Mouse (Mus musculus): ENCODE measurements around the gene Fam189a1. TPM values are rescaled to one million over a fixed set of nuclear protein-coding genes. Genes with fewer than 3 reads are reported as not detected.

The Fam189a1 gene
- total RNA-seq, 2 experiments from 2014 or later, result not detected

GRCm38 (mm10) chr7:64765595-64765994, 390.8 kb downstream of the Fam189a1 start:
- no peak for ATAC-seq (replicated peaks; ENCODE audit: poor library complexity, severe bottlenecking)

GRCm38 (mm10) chr7:64755141-64755540, 401.2 kb downstream of the Fam189a1 start:
- ATAC-seq (replicated peaks; ENCODE audit: poor library complexity, severe bottlenecking), result no peak

- no peak for ATAC-seq (replicated peaks; ENCODE audit: poor library complexity, severe bottlenecking)
Observed at GRCm38 (mm10) chr7:64754161-64754560, 402.2 kb downstream of the Fam189a1 start.

GRCm38 (mm10) chr7:64753678-64754077, 402.7 kb downstream of the Fam189a1 start:
- ATAC-seq (replicated peaks; ENCODE audit: poor library complexity, severe bottlenecking), result no peak

GRCm38 (mm10) chr7:64752133-64752532, 404.2 kb downstream of the Fam189a1 start:
- ATAC-seq (replicated peaks; ENCODE audit: poor library complexity, severe bottlenecking), result no peak

GRCm38 (mm10) chr7:64751465-64751864, 404.9 kb downstream of the Fam189a1 start:
- ATAC-seq (replicated peaks; ENCODE audit: poor library complexity, severe bottlenecking), result peak; percentile 70

GRCm38 (mm10) chr7:64743610-64744009, 412.8 kb downstream of the Fam189a1 start:
- no peak for ATAC-seq (replicated peaks; ENCODE audit: poor library complexity, severe bottlenecking)

GRCm38 (mm10) chr7:64741333-64742307, 414.8 kb downstream of the Fam189a1 start:
- peak; percentile 80 for ATAC-seq (replicated peaks; ENCODE audit: poor library complexity, severe bottlenecking)

- ATAC-seq (replicated peaks; ENCODE audit: poor library complexity, severe bottlenecking), result no peak
Observed at GRCm38 (mm10) chr7:64739131-64739530, 417.2 kb downstream of the Fam189a1 start.

- ATAC-seq (replicated peaks; ENCODE audit: poor library complexity, severe bottlenecking), result no peak
Observed at GRCm38 (mm10) chr7:64729785-64730184, 426.6 kb downstream of the Fam189a1 start.

GRCm38 (mm10) chr7:64728816-64729215, 427.6 kb downstream of the Fam189a1 start:
- no peak for ATAC-seq (replicated peaks; ENCODE audit: poor library complexity, severe bottlenecking)

GRCm38 (mm10) chr7:64728181-64728591, 428.2 kb downstream of the Fam189a1 start:
- ATAC-seq (replicated peaks; ENCODE audit: poor library complexity, severe bottlenecking), result no peak

GRCm38 (mm10) chr7:64725967-64726695, 430.2 kb downstream of the Fam189a1 start:
- ATAC-seq (replicated peaks; ENCODE audit: poor library complexity, severe bottlenecking), result no peak

- no peak for ATAC-seq (replicated peaks; ENCODE audit: poor library complexity, severe bottlenecking)
Observed at GRCm38 (mm10) chr7:64724409-64724808, 432.0 kb downstream of the Fam189a1 start.

- ATAC-seq (replicated peaks; ENCODE audit: poor library complexity, severe bottlenecking), result no peak
Observed at GRCm38 (mm10) chr7:64723313-64723712, 433.1 kb downstream of the Fam189a1 start.

- ATAC-seq (replicated peaks; ENCODE audit: poor library complexity, severe bottlenecking), result no peak
Observed at GRCm38 (mm10) chr7:64716286-64716685, 440.1 kb downstream of the Fam189a1 start.

GRCm38 (mm10) chr7:64709520-64710262, 446.7 kb downstream of the Fam189a1 start:
- no peak for ATAC-seq (replicated peaks; ENCODE audit: poor library complexity, severe bottlenecking)

- no peak for ATAC-seq (replicated peaks; ENCODE audit: poor library complexity, severe bottlenecking)
Observed at GRCm38 (mm10) chr7:64708176-64708575, 448.2 kb downstream of the Fam189a1 start.
